Mouse (Mus musculus): ENCODE results near the gene Catip. TPM values are rescaled to one million over a fixed set of nuclear protein-coding genes. Genes with fewer than 3 reads are reported as not detected.
"Not testable (repeated sequence)": the region's sequence is repeated elsewhere in the genome, so short reads cannot be mapped to it uniquely, and the experiment has no call there.

The Catip gene
- polyA plus RNA-seq, 1 experiment from 2014 or later: 1.7 TPM

- no peaks in the 10 kb centered on the region for H3K9me3 ChIP-seq (ENCODE audit: control insufficient read depth, low read length)
- H3K27me3 ChIP-seq (ENCODE audit: control insufficient read depth, insufficient read depth, low read length): no peaks in the 10 kb centered on the region
- WGBS: 86% methylated on average over 6 of the region's 6 CpGs
- H3K36me3 ChIP-seq (replicated peaks; ENCODE audit: control insufficient read depth, insufficient read depth): no peaks in the 10 kb centered on the region
- no peak overlapping the region for H3K4me2 ChIP-seq (replicated peaks)
- ATAC-seq (ENCODE audit: low FRiP score) (no peak), DNase-seq (ENCODE audit: low spot score) (no peak)
- no peak overlapping the region for H3K27ac ChIP-seq
- H3K9ac ChIP-seq: no peak overlapping the region
- H3K4me3 ChIP-seq (replicated peaks; ENCODE audit: low read length): no peak overlapping the region
- H3K4me1 ChIP-seq (replicated peaks; ENCODE audit: control insufficient read depth, insufficient read depth, low read length): 0 out of 2 replicates have a peak, but pooled peaks cover 7% of the 10 kb centered on the region
These were observed 21.5 kb upstream of the Catip start for GRCm38 (mm10) chr1:74340361-74340764.

GRCm38 (mm10) chr1:74340992-74341391 lies 20.9 kb upstream of the Catip start:
- H3K9ac ChIP-seq; H3K27ac ChIP-seq; H3K4me1 ChIP-seq (replicated peaks; ENCODE audit: control insufficient read depth, insufficient read depth, low read length); DNase-seq (ENCODE audit: low spot score); H3K27me3 ChIP-seq (ENCODE audit: control insufficient read depth, insufficient read depth, low read length); ATAC-seq (ENCODE audit: low FRiP score); H3K4me2 ChIP-seq (replicated peaks); H3K9me3 ChIP-seq (ENCODE audit: control insufficient read depth, low read length); H3K36me3 ChIP-seq (replicated peaks; ENCODE audit: control insufficient read depth, insufficient read depth); H3K4me3 ChIP-seq (replicated peaks; ENCODE audit: low read length): not testable (repeated sequence)
- WGBS: 98% methylated on average over 4 of the region's 4 CpGs

GRCm38 (mm10) chr1:74341898-74342297 lies 20.0 kb upstream of the Catip start:
- Histone ChIP-seq H3K27ac (no peak overlapping the region), H3K4me3 (replicated peaks; ENCODE audit: low read length) (no peak overlapping the region), H3K9me3 (ENCODE audit: control insufficient read depth, low read length) (no peaks in the 10 kb centered on the region), H3K27me3 (ENCODE audit: control insufficient read depth, insufficient read depth, low read length) (no peaks in the 10 kb centered on the region), H3K9ac (no peak overlapping the region), H3K4me2 (replicated peaks) (no peak overlapping the region), H3K36me3 (replicated peaks; ENCODE audit: control insufficient read depth, insufficient read depth) (no peaks in the 10 kb centered on the region), H3K4me1 (replicated peaks; ENCODE audit: control insufficient read depth, insufficient read depth, low read length) (0 out of 2 replicates have a peak, but pooled peaks cover 5% of the 10 kb centered on the region)
- 94% methylated on average over 7 of the region's 7 CpGs for WGBS
- ATAC-seq (ENCODE audit: low FRiP score): no peak
- no peak for DNase-seq (ENCODE audit: low spot score)

GRCm38 (mm10) chr1:74342308-74342707 lies 19.6 kb upstream of the Catip start:
- Histone ChIP-seq H3K9me3 (ENCODE audit: control insufficient read depth, low read length) (no peaks in the 10 kb centered on the region), H3K4me1 (replicated peaks; ENCODE audit: control insufficient read depth, insufficient read depth, low read length) (0 out of 2 replicates have a peak, but pooled peaks cover 5% of the 10 kb centered on the region), H3K4me3 (replicated peaks; ENCODE audit: low read length) (no peak overlapping the region), H3K36me3 (replicated peaks; ENCODE audit: control insufficient read depth, insufficient read depth) (no peaks in the 10 kb centered on the region), H3K9ac (no peak overlapping the region), H3K4me2 (replicated peaks) (no peak overlapping the region), H3K27me3 (ENCODE audit: control insufficient read depth, insufficient read depth, low read length) (no peaks in the 10 kb centered on the region), H3K27ac (no peak overlapping the region)
- DNase-seq (ENCODE audit: low spot score): no peak
- ATAC-seq (ENCODE audit: low FRiP score): no peak
- 88% methylated on average over 1 of the region's 1 CpGs for WGBS

- Histone ChIP-seq H3K9me3 (ENCODE audit: control insufficient read depth, low read length) (no peaks in the 10 kb centered on the region), H3K27me3 (ENCODE audit: control insufficient read depth, insufficient read depth, low read length) (no peaks in the 10 kb centered on the region), H3K4me1 (replicated peaks; ENCODE audit: control insufficient read depth, insufficient read depth, low read length) (0 out of 2 replicates have a peak, but pooled peaks cover 5% of the 10 kb centered on the region), H3K4me2 (replicated peaks) (no peak overlapping the region), H3K27ac (no peak overlapping the region; the same call in 1 of the 2 replicates), H3K9ac (no peak overlapping the region), H3K4me3 (replicated peaks; ENCODE audit: low read length) (no peak overlapping the region), H3K36me3 (replicated peaks; ENCODE audit: control insufficient read depth, insufficient read depth) (no peaks in the 10 kb centered on the region; the same call in 1 of the 2 replicates)
- ATAC-seq (ENCODE audit: low FRiP score) (no peak), DNase-seq (ENCODE audit: low spot score) (no peak)
- WGBS: 44% methylated on average over 5 of the region's 5 CpGs
These were observed 18.7 kb upstream of the Catip start for GRCm38 (mm10) chr1:74343161-74343560.

- no peaks in the 10 kb centered on the region for H3K9me3 ChIP-seq (ENCODE audit: control insufficient read depth, low read length)
- no peak for ATAC-seq (ENCODE audit: low FRiP score)
- no peak overlapping the region for H3K4me3 ChIP-seq (replicated peaks; ENCODE audit: low read length)
- H3K27me3 ChIP-seq (ENCODE audit: control insufficient read depth, insufficient read depth, low read length): no peaks in the 10 kb centered on the region
- H3K4me1 ChIP-seq (replicated peaks; ENCODE audit: control insufficient read depth, insufficient read depth, low read length): 0 out of 2 replicates have a peak, but pooled peaks cover 5% of the 10 kb centered on the region
- WGBS: 69% methylated on average over 11 of the region's 11 CpGs
- no peak for DNase-seq (ENCODE audit: low spot score)
- no peak overlapping the region for H3K27ac ChIP-seq
- no peak overlapping the region for H3K9ac ChIP-seq
- no peaks in the 10 kb centered on the region; the same call in 1 of the 2 replicates for H3K36me3 ChIP-seq (replicated peaks; ENCODE audit: control insufficient read depth, insufficient read depth)
- no peak overlapping the region for H3K4me2 ChIP-seq (replicated peaks)
These were observed 17.6 kb upstream of the Catip start for GRCm38 (mm10) chr1:74344163-74344916.

GRCm38 (mm10) chr1:74351185-74351769 lies 10.6 kb upstream of the Catip start:
- DNase-seq (ENCODE audit: low spot score) (no peak), ATAC-seq (ENCODE audit: low FRiP score) (no peak)
- no peaks in the 10 kb centered on the region for H3K4me1 ChIP-seq (replicated peaks; ENCODE audit: control insufficient read depth, insufficient read depth, low read length)
- no peak overlapping the region for H3K4me3 ChIP-seq (replicated peaks; ENCODE audit: low read length)
- 91% methylated on average over 13 of the region's 13 CpGs for WGBS
- H3K27ac ChIP-seq: no peak overlapping the region
- H3K36me3 ChIP-seq (replicated peaks; ENCODE audit: control insufficient read depth, insufficient read depth): peaks cover 21% of the 10 kb centered on the region
- H3K9ac ChIP-seq: no peak overlapping the region
- no peaks in the 10 kb centered on the region for H3K27me3 ChIP-seq (ENCODE audit: control insufficient read depth, insufficient read depth, low read length)
- no peaks in the 10 kb centered on the region for H3K9me3 ChIP-seq (ENCODE audit: control insufficient read depth, low read length)
- no peak overlapping the region for H3K4me2 ChIP-seq (replicated peaks)

- no peak for ATAC-seq (ENCODE audit: low FRiP score)
- no peaks in the 10 kb centered on the region for H3K9me3 ChIP-seq (ENCODE audit: control insufficient read depth, low read length)
- no peaks in the 10 kb centered on the region for H3K4me1 ChIP-seq (replicated peaks; ENCODE audit: control insufficient read depth, insufficient read depth, low read length)
- no peak overlapping the region for H3K9ac ChIP-seq
- no peaks in the 10 kb centered on the region for H3K27me3 ChIP-seq (ENCODE audit: control insufficient read depth, insufficient read depth, low read length)
- no peak for DNase-seq (ENCODE audit: low spot score)
- H3K4me2 ChIP-seq (replicated peaks): no peak overlapping the region
- no peak overlapping the region for H3K4me3 ChIP-seq (replicated peaks; ENCODE audit: low read length)
- no peak overlapping the region for H3K27ac ChIP-seq
- H3K36me3 ChIP-seq (replicated peaks; ENCODE audit: control insufficient read depth, insufficient read depth): peaks cover 21% of the 10 kb centered on the region
- 88% methylated on average over 5 of the region's 5 CpGs for WGBS
These were observed 9.3 kb upstream of the Catip start for GRCm38 (mm10) chr1:74352532-74353096.

- no peak overlapping the region for H3K4me3 ChIP-seq (replicated peaks; ENCODE audit: low read length)
- H3K4me2 ChIP-seq (replicated peaks): no peak overlapping the region
- H3K27me3 ChIP-seq (ENCODE audit: control insufficient read depth, insufficient read depth, low read length): no peaks in the 10 kb centered on the region
- no peak overlapping the region for H3K9ac ChIP-seq
- H3K27ac ChIP-seq: no peak overlapping the region
- DNase-seq (ENCODE audit: low spot score): no peak
- no peaks in the 10 kb centered on the region for H3K4me1 ChIP-seq (replicated peaks; ENCODE audit: control insufficient read depth, insufficient read depth, low read length)
- no peak for ATAC-seq (ENCODE audit: low FRiP score)
- peaks cover 21% of the 10 kb centered on the region for H3K36me3 ChIP-seq (replicated peaks; ENCODE audit: control insufficient read depth, insufficient read depth)
- WGBS: 95% methylated on average over 9 of the region's 9 CpGs
- no peaks in the 10 kb centered on the region for H3K9me3 ChIP-seq (ENCODE audit: control insufficient read depth, low read length)
These were observed 8.3 kb upstream of the Catip start for GRCm38 (mm10) chr1:74353453-74354229.
